Comparison of ENCODE assay signal across 14 mouse cellular contexts in genomic region chr19:45616214-45616518, GRCm38 (mm10). TPM values are rescaled to one million over a fixed set of nuclear protein-coding genes. Genes with fewer than 3 reads are reported as not detected.
DNase-seq lines count a peak whose midpoint lies in the region; ATAC-seq and TF ChIP-seq lines count a peak whose summit lies in the region.
"Had no signal": no experiment of that assay in that cellular context is flagged by ENCODE, and none has a peak within 500 bp of the region (broad histone marks: within the 10 kb centered on the region; RNA-seq: fewer than 3 reads in every experiment).

No protein-coding gene starts in this region.

- no peak overlapping the region for H3K9ac ChIP-seq in forebrain, postnatal 0 days
- no peak overlapping the region for H3K9ac ChIP-seq in stomach, embryonic 15.5 days
- H3K9ac ChIP-seq in stomach, postnatal 0 days (ENCODE audit: low read length) = no peak overlapping the region
- no peak overlapping the region for H3K9ac ChIP-seq in limb, embryonic 11.5 days (ENCODE audit: low read length)
- H3K9ac ChIP-seq in stomach, embryonic 16.5 days (ENCODE audit: low read length) = 0 out of 2 replicates have a peak overlapping the region, but pooled peaks have one; percentile 5
- H3K9ac ChIP-seq: liver, embryonic 15.5 days had no signal

- H3K4me2 ChIP-seq in forebrain, postnatal 0 days (ENCODE audit: low read depth) = no peak overlapping the region
- no peak overlapping the region for H3K4me2 ChIP-seq in stomach, embryonic 15.5 days
- no peak overlapping the region for H3K4me2 ChIP-seq in stomach, postnatal 0 days (replicated peaks; ENCODE audit: low read depth)
- H3K4me2 ChIP-seq in limb, embryonic 11.5 days (ENCODE audit: low read depth, severe bottlenecking) = no peak overlapping the region
- H3K4me2 ChIP-seq in stomach, embryonic 16.5 days (ENCODE audit: low read depth, low read length) = no peak overlapping the region
- H3K4me2 ChIP-seq: liver, embryonic 15.5 days had no signal

- DNase-seq in forebrain, embryonic 10.5 days (ENCODE audit: extremely low spot score, low spot score) = peak; percentile 46
- no peak for DNase-seq in forebrain, postnatal 0 days
- no peak for DNase-seq in stomach, postnatal 0 days (ENCODE audit: low spot score)
- no peak for DNase-seq in limb, embryonic 11.5 days (ENCODE audit: low spot score)
- no peak for DNase-seq in layer of hippocampus, adult 18-20 months (ENCODE audit: low spot score in 2 of 2)
- no peak for DNase-seq in left cerebral cortex, postnatal 14 days (ENCODE audit: low spot score in 2 of 2)
- DNase-seq: cerebellum, postnatal 25 days; kidney, adult 11 months; kidney, postnatal 10 days; right cerebral cortex, postnatal 14 days; thymus, adult 18-20 months had no signal

- no peak for TF ChIP-seq EP300 in stomach, postnatal 0 days (optimal IDR thresholded peaks at IDR 0.05)

- 32% methylated on average over 4 of the region's 4 CpGs for WGBS in forebrain, embryonic 10.5 days
- 28% methylated on average over 4 of the region's 4 CpGs for WGBS in forebrain, postnatal 0 days
- 62% methylated on average over 4 of the region's 4 CpGs for WGBS in stomach, embryonic 15.5 days
- WGBS in stomach, postnatal 0 days = 54% methylated on average over 4 of the region's 4 CpGs
- WGBS in limb, embryonic 11.5 days = 44% methylated on average over 4 of the region's 4 CpGs
- 50% methylated on average over 4 of the region's 4 CpGs for WGBS in stomach, embryonic 16.5 days

- TF ChIP-seq CTCF in forebrain, postnatal 0 days (IDR thresholded peaks at IDR 0.05; ENCODE audit: low read depth) = no peak
- TF ChIP-seq CTCF in stomach, postnatal 0 days (IDR thresholded peaks at IDR 0.05; ENCODE audit: low read depth) = no peak

- peak overlapping the region; percentile 74 for H3K27ac ChIP-seq in forebrain, embryonic 10.5 days
- no peak overlapping the region for H3K27ac ChIP-seq in forebrain, postnatal 0 days (ENCODE audit: low read depth, low read length)
- H3K27ac ChIP-seq in stomach, embryonic 15.5 days = no peak overlapping the region
- no peak overlapping the region for H3K27ac ChIP-seq in stomach, postnatal 0 days (replicated peaks)
- peak overlapping the region; percentile 30; the same call in 1 of the 2 replicates for H3K27ac ChIP-seq in limb, embryonic 11.5 days (replicated peaks; ENCODE audit: low read depth, low read length)
- H3K27ac ChIP-seq in stomach, embryonic 16.5 days (ENCODE audit: low read length) = no peak overlapping the region
- H3K27ac ChIP-seq: liver, embryonic 15.5 days had no signal

- peaks cover 100% of the 10 kb centered on the region for H3K27me3 ChIP-seq in forebrain, embryonic 10.5 days (ENCODE audit: poor library complexity, severe bottlenecking)
- H3K27me3 ChIP-seq in forebrain, postnatal 0 days (ENCODE audit: insufficient read depth, low read length) = no peaks in the 10 kb centered on the region
- H3K27me3 ChIP-seq in stomach, embryonic 15.5 days (replicated peaks) = no peaks in the 10 kb centered on the region
- no peaks in the 10 kb centered on the region for H3K27me3 ChIP-seq in stomach, postnatal 0 days (ENCODE audit: control insufficient read depth, insufficient read depth, low read length)
- H3K27me3 ChIP-seq in limb, embryonic 11.5 days (ENCODE audit: control insufficient read depth, insufficient read depth, low read length) = no peaks in the 10 kb centered on the region
- H3K27me3 ChIP-seq in stomach, embryonic 16.5 days (ENCODE audit: control insufficient read depth, insufficient read depth, low read length) = no peaks in the 10 kb centered on the region
- H3K27me3 ChIP-seq: liver, embryonic 15.5 days had no signal

- no peaks in the 10 kb centered on the region for H3K36me3 ChIP-seq in forebrain, embryonic 10.5 days (replicated peaks)
- H3K36me3 ChIP-seq in forebrain, postnatal 0 days (ENCODE audit: insufficient read depth) = peaks cover 4% of the 10 kb centered on the region; the same call in 1 of the 2 replicates
- no peaks in the 10 kb centered on the region for H3K36me3 ChIP-seq in stomach, embryonic 15.5 days
- H3K36me3 ChIP-seq in stomach, postnatal 0 days (ENCODE audit: control insufficient read depth, insufficient read depth, low read length) = no peaks in the 10 kb centered on the region
- H3K36me3 ChIP-seq in limb, embryonic 11.5 days (ENCODE audit: control insufficient read depth, insufficient read depth, low read length) = no peaks in the 10 kb centered on the region
- H3K36me3 ChIP-seq in stomach, embryonic 16.5 days (ENCODE audit: control insufficient read depth, insufficient read depth, low read length) = no peaks in the 10 kb centered on the region
- H3K36me3 ChIP-seq: liver, embryonic 15.5 days had no signal

- intact Hi-C loops in left cerebral cortex, postnatal 14 days (cut with DNase I) = no loop called here

- peaks cover 52% of the 10 kb centered on the region for H3K4me1 ChIP-seq in forebrain, embryonic 10.5 days
- H3K4me1 ChIP-seq in forebrain, postnatal 0 days (ENCODE audit: insufficient read depth) = no peaks in the 10 kb centered on the region
- 0 out of 2 replicates have a peak, but pooled peaks cover 13% of the 10 kb centered on the region for H3K4me1 ChIP-seq in stomach, embryonic 15.5 days
- H3K4me1 ChIP-seq in stomach, postnatal 0 days (replicated peaks; ENCODE audit: control insufficient read depth, insufficient read depth) = peaks cover 7% of the 10 kb centered on the region; the same call in 1 of the 2 replicates
- peaks cover 18% of the 10 kb centered on the region for H3K4me1 ChIP-seq in limb, embryonic 11.5 days (ENCODE audit: control insufficient read depth, insufficient read depth, low read length)
- H3K4me1 ChIP-seq in stomach, embryonic 16.5 days (ENCODE audit: control insufficient read depth, insufficient read depth, low read length) = peaks cover 19% of the 10 kb centered on the region

- H3K4me3 ChIP-seq in forebrain, embryonic 10.5 days = no peak overlapping the region; the same call in 1 of the 2 replicates
- H3K4me3 ChIP-seq in forebrain, postnatal 0 days (ENCODE audit: low read depth, low read length) = no peak overlapping the region
- H3K4me3 ChIP-seq in stomach, embryonic 15.5 days (replicated peaks) = no peak overlapping the region
- no peak overlapping the region for H3K4me3 ChIP-seq in stomach, postnatal 0 days (ENCODE audit: low read depth, low read length)
- H3K4me3 ChIP-seq in limb, embryonic 11.5 days (ENCODE audit: low read depth, low read length) = no peak overlapping the region
- no peak overlapping the region for H3K4me3 ChIP-seq in stomach, embryonic 16.5 days (replicated peaks; ENCODE audit: low read length)
- H3K4me3 ChIP-seq: liver, embryonic 15.5 days had no signal

- no peak for ATAC-seq in forebrain, postnatal 0 days
- ATAC-seq in stomach, embryonic 15.5 days (ENCODE audit: insufficient read depth, low FRiP score, low read depth) = peak; percentile 32; the same call in 1 of the 2 replicates
- no peak for ATAC-seq in stomach, postnatal 0 days (ENCODE audit: low FRiP score, low TSS enrichment)
- ATAC-seq in limb, embryonic 11.5 days (ENCODE audit: insufficient number of reproducible peaks, low FRiP score, low TSS enrichment, low read depth) = 0 out of 2 replicates have a peak, but pooled peaks have one; percentile 9
- ATAC-seq in stomach, embryonic 16.5 days (ENCODE audit: insufficient read depth, low FRiP score) = no peak

- no peaks in the 10 kb centered on the region for H3K9me3 ChIP-seq in forebrain, embryonic 10.5 days
- H3K9me3 ChIP-seq in forebrain, postnatal 0 days (ENCODE audit: low read length) = no peaks in the 10 kb centered on the region
- no peaks in the 10 kb centered on the region for H3K9me3 ChIP-seq in stomach, embryonic 15.5 days
- no peaks in the 10 kb centered on the region for H3K9me3 ChIP-seq in stomach, postnatal 0 days (ENCODE audit: control insufficient read depth, low read length)
- no peaks in the 10 kb centered on the region for H3K9me3 ChIP-seq in limb, embryonic 11.5 days (ENCODE audit: control insufficient read depth, low read length)
- no peaks in the 10 kb centered on the region for H3K9me3 ChIP-seq in stomach, embryonic 16.5 days (replicated peaks; ENCODE audit: control insufficient read depth, low read length)
- H3K9me3 ChIP-seq: liver, embryonic 15.5 days had no signal

RNA-seq across cellular contexts. Expression of gene Fbxw4, which starts 43.9 kb away (rescaled TPM):
- 4.2 and 4.4 TPM in 2 replicates for polyA plus RNA-seq in forebrain, embryonic 10.5 days (2016; fragmentation: Nextera tagmentation; extraction: Ambion mirVana)
- total RNA-seq in forebrain, postnatal 0 days (2014; rRNA removed) = 31.8 and 34.2 TPM in 2 replicates
- 5.0 and 6.4 TPM in 2 replicates for polyA plus RNA-seq in forebrain, postnatal 0 days (2015; fragmentation: Nextera tagmentation; extraction: Ambion mirVana)
- 3.7 and 4.4 TPM in 2 replicates for polyA plus RNA-seq in stomach, embryonic 15.5 days (2015; fragmentation: Nextera tagmentation; extraction: Ambion mirVana)
- 2.2 and 2.9 TPM in 2 replicates for polyA plus RNA-seq in stomach, postnatal 0 days (2015; fragmentation: Nextera tagmentation; extraction: Ambion mirVana)
- polyA plus RNA-seq in limb, embryonic 11.5 days (2014; fragmentation: Nextera tagmentation; extraction: Ambion mirVana) = 3.3 and 4.4 TPM in 2 replicates
- 2.8 and 5.4 TPM in 2 replicates for polyA plus RNA-seq in stomach, embryonic 16.5 days (2015; fragmentation: Nextera tagmentation; extraction: Ambion mirVana)
- total RNA-seq in layer of hippocampus, adult 18-20 months (2021) = 10 to 100 TPM; 36.4 to 38.7 TPM
- total RNA-seq in left cerebral cortex, postnatal 14 days (2021) = 10 to 100 TPM; 32.3 to 34.8 TPM

RNA-seq across cellular contexts. Expression of gene Gm17018, which starts 55.8 kb away (rescaled TPM):
- polyA plus RNA-seq in forebrain, embryonic 10.5 days (2016; fragmentation: Nextera tagmentation; extraction: Ambion mirVana) = 52.1 and 53.5 TPM in 2 replicates
- 20.7 and 26.4 TPM in 2 replicates for total RNA-seq in forebrain, postnatal 0 days (2014; rRNA removed)
- 61.4 and 69.6 TPM in 2 replicates for polyA plus RNA-seq in forebrain, postnatal 0 days (2015; fragmentation: Nextera tagmentation; extraction: Ambion mirVana)
- polyA plus RNA-seq in stomach, embryonic 15.5 days (2015; fragmentation: Nextera tagmentation; extraction: Ambion mirVana) = 37.5 and 43.2 TPM in 2 replicates
- polyA plus RNA-seq in stomach, postnatal 0 days (2015; fragmentation: Nextera tagmentation; extraction: Ambion mirVana) = 28.8 and 30.4 TPM in 2 replicates
- 51.6 and 52.0 TPM in 2 replicates for polyA plus RNA-seq in limb, embryonic 11.5 days (2014; fragmentation: Nextera tagmentation; extraction: Ambion mirVana)
- polyA plus RNA-seq in stomach, embryonic 16.5 days (2015; fragmentation: Nextera tagmentation; extraction: Ambion mirVana) = 40.1 and 43.4 TPM in 2 replicates
- total RNA-seq in layer of hippocampus, adult 18-20 months (2021) = 10 to 100 TPM; 59.5 to 64.0 TPM
- 10 to 100 TPM; 58.3 to 72.0 TPM for total RNA-seq in left cerebral cortex, postnatal 14 days (2021)

RNA-seq across cellular contexts. Expression of gene Poll, which starts 55.8 kb away (rescaled TPM):
- 25.7 and 26.6 TPM in 2 replicates for polyA plus RNA-seq in forebrain, embryonic 10.5 days (2016; fragmentation: Nextera tagmentation; extraction: Ambion mirVana)
- total RNA-seq in forebrain, postnatal 0 days (2014; rRNA removed) = 10.9 and 11.8 TPM in 2 replicates
- 9.1 and 10.8 TPM in 2 replicates for polyA plus RNA-seq in forebrain, postnatal 0 days (2015; fragmentation: Nextera tagmentation; extraction: Ambion mirVana)
- polyA plus RNA-seq in stomach, embryonic 15.5 days (2015; fragmentation: Nextera tagmentation; extraction: Ambion mirVana) = 12.5 and 12.8 TPM in 2 replicates
- polyA plus RNA-seq in stomach, postnatal 0 days (2015; fragmentation: Nextera tagmentation; extraction: Ambion mirVana) = 6.0 and 6.1 TPM in 2 replicates
- polyA plus RNA-seq in limb, embryonic 11.5 days (2014; fragmentation: Nextera tagmentation; extraction: Ambion mirVana) = 19.7 and 21.4 TPM in 2 replicates
- polyA plus RNA-seq in stomach, embryonic 16.5 days (2015; fragmentation: Nextera tagmentation; extraction: Ambion mirVana) = 12.5 and 13.2 TPM in 2 replicates
- total RNA-seq in layer of hippocampus, adult 18-20 months (2021) = 10 to 100 TPM in 1 of 2 experiments, 1 to 10 TPM in 1; 9.5 to 11.1 TPM
- 1 to 10 TPM; 7.6 to 7.7 TPM for total RNA-seq in left cerebral cortex, postnatal 14 days (2021)

Comparison
In these comparisons a context has a peak if more than half of its experiments do, and no peak if none do; other contexts are left out.
1. H3K27ac ChIP-seq: peak in forebrain, embryonic 10.5 days (single experiment) and limb, embryonic 11.5 days (single experiment); none in forebrain, postnatal 0 days (single experiment), stomach, embryonic 15.5 days (single experiment), stomach, postnatal 0 days (single experiment) and stomach, embryonic 16.5 days (single experiment).
2. ATAC-seq: peak in stomach, embryonic 15.5 days (single experiment) and limb, embryonic 11.5 days (single experiment); none in forebrain, postnatal 0 days (single experiment), stomach, postnatal 0 days (single experiment) and stomach, embryonic 16.5 days (single experiment).